In genomic region chr4:137993821-137994561, GRCm38 (mm10) we compare ENCODE assay signal across 7 mouse cellular contexts. TPM values are rescaled to one million over a fixed set of nuclear protein-coding genes. Genes with fewer than 3 reads are reported as not detected.
A peak's percentile ranks its signal among the peaks of the same experiment; 100 is the strongest.
DNase-seq lines count a peak whose midpoint lies in the region; ATAC-seq and TF ChIP-seq lines count a peak whose summit lies in the region.

No protein-coding gene starts in this region.

- H3K27ac ChIP-seq in hindbrain, embryonic 10.5 days = peak overlapping the region; percentile 99
- peak overlapping the region; percentile 99 for H3K27ac ChIP-seq in limb, embryonic 10.5 days
- H3K27ac ChIP-seq in spleen, adult 2 months (ENCODE audit: insufficient read depth, low read length) = peak overlapping the region; percentile 93

- H3K4me1 ChIP-seq in G1E (ENCODE audit: insufficient read depth, low read depth, low read length) = peaks cover 36% of the 10 kb centered on the region
- H3K4me1 ChIP-seq in hindbrain, embryonic 10.5 days (replicated peaks) = peaks cover 48% of the 10 kb centered on the region
- peaks cover 22% of the 10 kb centered on the region for H3K4me1 ChIP-seq in limb, embryonic 10.5 days
- H3K4me1 ChIP-seq in spleen, adult 2 months (ENCODE audit: control insufficient read depth, insufficient read depth, insufficient read length) = peaks cover 8% of the 10 kb centered on the region

- no peak for TF ChIP-seq POLR2A in spleen, adult 2 months (IDR thresholded peaks at IDR 0.05; ENCODE audit: low read depth, low read length)

- under 1% methylated on average over 56 of the region's 60 CpGs for WGBS in hindbrain, embryonic 10.5 days
- WGBS in limb, embryonic 10.5 days = under 1% methylated on average over 45 of the region's 60 CpGs
- WGBS in spleen, adult 2 months = 2% methylated on average over 46 of the region's 60 CpGs

- no peak; the same call in 1 of the 2 replicates for ATAC-seq in G1E (ENCODE audit: extremely low read depth, insufficient number of reproducible peaks, low FRiP score, poor library complexity, severe bottlenecking)
- peak; percentile 37 for ATAC-seq in erythroid progenitor cell, adult 5-6 weeks (replicated peaks; ENCODE audit: low FRiP score, poor library complexity, severe bottlenecking)

- peak overlapping the region; percentile 81 for H3K4me3 ChIP-seq in G1E (ENCODE audit: low read depth, low read length)
- H3K4me3 ChIP-seq in hindbrain, embryonic 10.5 days = peak overlapping the region; percentile 100
- peak overlapping the region; percentile 100 for H3K4me3 ChIP-seq in limb, embryonic 10.5 days
- H3K4me3 ChIP-seq in spleen, adult 2 months (ENCODE audit: extremely low read depth, insufficient read depth, insufficient read length) = peak overlapping the region; percentile 89

- peaks cover 3% of the 10 kb centered on the region; the same call in 1 of the 2 replicates for H3K9me3 ChIP-seq in G1E (replicated peaks)
- H3K9me3 ChIP-seq in hindbrain, embryonic 10.5 days = no peaks in the 10 kb centered on the region
- no peaks in the 10 kb centered on the region for H3K9me3 ChIP-seq in limb, embryonic 10.5 days (replicated peaks)

- DNase-seq in G1E (ENCODE audit: low spot score) = peak; percentile 45
- DNase-seq in brain, adult 2 months (ENCODE audit: low read depth, low spot score) = peak; percentile 48
- DNase-seq in hindbrain, embryonic 10.5 days (ENCODE audit: low spot score) = peak; percentile 50
- DNase-seq in limb, embryonic 10.5 days (ENCODE audit: low spot score) = peak; percentile 65
- peak; percentile 23 for DNase-seq in mesoderm, embryonic 11.5 days (ENCODE audit: low read depth, low spot score)
- peak in 1 of 2 experiments; percentile 32 for DNase-seq in spleen, adult 2 months (ENCODE audit: low read depth in 1 of 2, low spot score in 2 of 2)

- no peak for TF ChIP-seq CTCF in G1E (IDR thresholded peaks at IDR 0.05; ENCODE audit: low read depth, low read length)
- no peak for TF ChIP-seq CTCF in spleen, adult 2 months (IDR thresholded peaks at IDR 0.05; ENCODE audit: extremely low read depth, insufficient read depth, insufficient read length, insufficient replicate concordance)

- peaks cover 40% of the 10 kb centered on the region for H3K27me3 ChIP-seq in G1E (ENCODE audit: insufficient read depth, low read length)
- H3K27me3 ChIP-seq in hindbrain, embryonic 10.5 days (ENCODE audit: insufficient read depth, poor library complexity, severe bottlenecking) = peaks cover 23% of the 10 kb centered on the region
- peaks cover 18% of the 10 kb centered on the region for H3K27me3 ChIP-seq in limb, embryonic 10.5 days (ENCODE audit: low read depth, poor library complexity, severe bottlenecking)
- no peaks in the 10 kb centered on the region for H3K27me3 ChIP-seq in spleen, adult 2 months (ENCODE audit: control insufficient read depth, insufficient read depth, low read length)

- peaks cover 38% of the 10 kb centered on the region for H3K36me3 ChIP-seq in G1E (replicated peaks)
- peaks cover 38% of the 10 kb centered on the region for H3K36me3 ChIP-seq in hindbrain, embryonic 10.5 days
- H3K36me3 ChIP-seq in limb, embryonic 10.5 days = peaks cover 39% of the 10 kb centered on the region
- peaks cover 14% of the 10 kb centered on the region for H3K36me3 ChIP-seq in spleen, adult 2 months (ENCODE audit: control insufficient read depth, insufficient read depth, low read length)

RNA-seq across cellular contexts. Expression of gene Eif4g3, which starts 1.2 kb away (rescaled TPM):
- total RNA-seq in G1E (2014; fragmentation: Nextera tagmentation) = 77.8 and 97.9 TPM in 2 replicates
- total RNA-seq in G1E (2017) = 24.7 and 25.5 TPM in 2 replicates
- polyA plus RNA-seq in G1E (2012) = 72.3 and 85.9 TPM in 2 replicates
- total RNA-seq in erythroid progenitor cell, adult 5-6 weeks (2015; ENCODE audit: low replicate concordance) = 23.1 and 29.8 TPM in 2 replicates
- 11.7 and 12.1 TPM in 2 replicates for total RNA-seq in erythroid progenitor cell, adult 5-6 weeks (2017; ENCODE audit: low replicate concordance)
- polyA plus RNA-seq in hindbrain, embryonic 10.5 days (2016; fragmentation: Nextera tagmentation; extraction: Ambion mirVana) = 38.1 and 42.4 TPM in 2 replicates
- polyA plus RNA-seq in limb, embryonic 10.5 days (2016; fragmentation: Nextera tagmentation; extraction: Ambion mirVana) = 42.7 and 42.9 TPM in 2 replicates
- polyA plus RNA-seq in spleen, adult 2 months (2012; rRNA removed) = 48.9 and 59.6 TPM in 2 replicates
